Mouse (Mus musculus): ENCODE measurements around the gene Ermn. TPM values are rescaled to one million over a fixed set of nuclear protein-coding genes. Genes with fewer than 3 reads are reported as not detected.
A peak's percentile ranks its signal among the peaks of the same experiment; 100 is the strongest.

The Ermn gene
- polyA plus RNA-seq (2016; fragmentation: Nextera tagmentation; extraction: Ambion mirVana) = 0.04 and 0.18 TPM in 2 replicates

GRCm38 (mm10) chr2:58052821-58053581, at the start of gene Ermn:
Ermn (minus strand) TSS chr2:58052864.
- H3K36me3 ChIP-seq = no peaks in the 10 kb centered on the region
- no peak within 1 kb of the TSS for H3K27ac ChIP-seq
- H3K9me3 ChIP-seq = no peaks in the 10 kb centered on the region
- DNase-seq (ENCODE audit: low spot score) = peak; percentile 4
- WGBS = 23% methylated on average over 7 of the region's 7 CpGs
- no peak within 1 kb of the TSS for H3K4me3 ChIP-seq
- H3K27me3 ChIP-seq (ENCODE audit: insufficient read depth, poor library complexity, severe bottlenecking) = peaks cover 19% of the 10 kb centered on the region
- peaks cover 9% of the 10 kb centered on the region; the same call in 1 of the 2 replicates for H3K4me1 ChIP-seq (replicated peaks)

GRCm38 (mm10) chr2:58094818-58095217, 42.2 kb upstream of the Ermn start:
- WGBS = 75% methylated on average over 1 of the region's 1 CpGs
- H3K27ac ChIP-seq = no peak overlapping the region
- H3K4me1 ChIP-seq (replicated peaks) = no peaks in the 10 kb centered on the region
- no peaks in the 10 kb centered on the region for H3K9me3 ChIP-seq
- no peak overlapping the region for H3K4me3 ChIP-seq
- H3K36me3 ChIP-seq = no peaks in the 10 kb centered on the region
- no peak for DNase-seq (ENCODE audit: low spot score)
- no peaks in the 10 kb centered on the region for H3K27me3 ChIP-seq (ENCODE audit: insufficient read depth, poor library complexity, severe bottlenecking)

DNA sequence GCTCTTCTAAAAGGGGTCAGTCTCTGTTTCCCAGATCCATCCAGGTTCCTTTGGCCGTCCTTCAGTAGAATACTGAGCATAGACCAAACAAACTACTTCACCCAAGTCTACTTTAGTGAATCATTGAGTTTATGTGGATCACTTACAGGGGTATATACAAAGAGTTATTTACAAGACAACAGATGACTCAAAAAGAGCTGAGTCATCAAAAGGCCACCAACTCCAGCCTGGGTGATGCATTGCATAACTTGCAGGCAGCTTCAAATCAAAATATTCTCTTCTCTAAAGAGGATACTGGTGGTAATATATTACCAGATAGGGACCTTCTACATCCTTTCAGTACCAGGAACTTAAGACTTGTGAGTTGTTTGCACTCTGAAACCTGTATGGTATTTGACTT, 33.8 kb upstream of the Ermn start:
- Histone ChIP-seq H3K27ac (no peak overlapping the region), H3K36me3 (no peaks in the 10 kb centered on the region), H3K4me1 (replicated peaks) (no peaks in the 10 kb centered on the region), H3K27me3 (ENCODE audit: insufficient read depth, poor library complexity, severe bottlenecking) (no peaks in the 10 kb centered on the region), H3K9me3 (no peaks in the 10 kb centered on the region), H3K4me3 (no peak overlapping the region)
- DNase-seq (ENCODE audit: low spot score) = no peak
- WGBS = 86% methylated on average over 1 of the region's 1 CpGs

GRCm38 (mm10) chr2:58079849-58080248, 27.2 kb upstream of the Ermn start:
- H3K36me3 ChIP-seq = no peaks in the 10 kb centered on the region
- H3K27me3 ChIP-seq (ENCODE audit: insufficient read depth, poor library complexity, severe bottlenecking) = no peaks in the 10 kb centered on the region
- no peaks in the 10 kb centered on the region for H3K4me1 ChIP-seq (replicated peaks)
- no peak for DNase-seq (ENCODE audit: low spot score)
- WGBS = 73% methylated on average over 1 of the region's 1 CpGs
- H3K9me3 ChIP-seq = no peaks in the 10 kb centered on the region
- H3K4me3 ChIP-seq = no peak overlapping the region
- no peak overlapping the region for H3K27ac ChIP-seq

DNA sequence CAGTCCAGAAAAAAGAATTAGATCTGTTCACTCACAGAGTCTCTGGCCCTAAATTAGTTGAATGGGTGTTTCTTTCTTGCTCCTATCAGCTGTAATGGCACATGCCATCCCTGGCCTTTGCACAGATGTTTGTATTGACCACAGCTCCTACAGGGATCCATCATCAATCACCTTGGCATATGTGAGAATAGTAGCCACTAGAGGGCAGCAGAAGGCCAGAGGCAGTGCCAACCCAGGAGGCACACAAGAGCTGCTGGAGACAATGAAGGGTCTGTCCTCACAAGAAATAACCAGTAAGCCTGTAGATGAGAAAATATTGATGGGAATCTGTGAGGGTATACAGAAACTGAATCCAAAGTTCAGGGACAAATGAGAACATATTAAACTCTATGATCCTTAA, 2.7 kb upstream of the Ermn start:
- no peak overlapping the region for H3K27ac ChIP-seq
- H3K4me1 ChIP-seq (replicated peaks) = peaks cover 9% of the 10 kb centered on the region; the same call in 1 of the 2 replicates
- H3K9me3 ChIP-seq = no peaks in the 10 kb centered on the region
- H3K4me3 ChIP-seq = no peak overlapping the region
- peaks cover 17% of the 10 kb centered on the region for H3K27me3 ChIP-seq (ENCODE audit: insufficient read depth, poor library complexity, severe bottlenecking)
- H3K36me3 ChIP-seq = no peaks in the 10 kb centered on the region
- peak; percentile 64 for DNase-seq (ENCODE audit: low spot score)

DNA sequence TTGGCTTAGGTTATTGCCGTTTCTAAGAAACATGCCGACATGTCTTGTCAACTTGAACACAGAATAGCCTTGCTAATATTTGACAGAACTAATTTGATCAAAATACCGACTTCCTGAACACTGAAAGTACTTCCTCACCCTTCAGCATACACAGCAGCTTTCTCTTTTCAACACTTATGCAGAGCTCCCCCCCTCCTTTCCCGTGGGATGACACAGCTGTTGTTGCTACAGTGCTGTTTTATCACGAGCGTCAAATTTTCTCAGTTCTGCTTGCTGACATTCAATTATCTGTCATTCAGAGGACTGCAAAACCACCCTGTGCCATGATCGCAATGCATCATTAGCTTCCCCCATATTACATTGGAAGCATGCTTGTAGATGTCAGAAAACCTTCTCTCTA, 10.8 kb downstream of the Ermn start:
- Histone ChIP-seq H3K4me1 (replicated peaks) (no peaks in the 10 kb centered on the region), H3K4me3 (no peak overlapping the region), H3K27me3 (ENCODE audit: insufficient read depth, poor library complexity, severe bottlenecking) (no peaks in the 10 kb centered on the region), H3K36me3 (no peaks in the 10 kb centered on the region), H3K27ac (no peak overlapping the region), H3K9me3 (no peaks in the 10 kb centered on the region)
- 80% methylated on average over 7 of the region's 7 CpGs for WGBS
- DNase-seq (ENCODE audit: low spot score) = no peak

GRCm38 (mm10) chr2:58036926-58037325, 15.7 kb downstream of the Ermn start:
- Histone ChIP-seq H3K4me3 (no peak overlapping the region), H3K9me3 (no peaks in the 10 kb centered on the region), H3K4me1 (replicated peaks) (no peaks in the 10 kb centered on the region), H3K27me3 (ENCODE audit: insufficient read depth, poor library complexity, severe bottlenecking) (no peaks in the 10 kb centered on the region), H3K27ac (no peak overlapping the region), H3K36me3 (no peaks in the 10 kb centered on the region)
- 88% methylated on average over 2 of the region's 2 CpGs for WGBS
- no peak for DNase-seq (ENCODE audit: low spot score)

- Histone ChIP-seq H3K4me1 (replicated peaks) (no peaks in the 10 kb centered on the region), H3K36me3 (no peaks in the 10 kb centered on the region), H3K27ac (no peak overlapping the region), H3K4me3 (no peak overlapping the region), H3K27me3 (ENCODE audit: insufficient read depth, poor library complexity, severe bottlenecking) (no peaks in the 10 kb centered on the region), H3K9me3 (no peaks in the 10 kb centered on the region)
- WGBS = 83% methylated on average over 4 of the region's 4 CpGs
- DNase-seq (ENCODE audit: low spot score) = no peak
Observed at GRCm38 (mm10) chr2:58035635-58036034, 17.0 kb downstream of the Ermn start.

GRCm38 (mm10) chr2:58031431-58031830, 21.2 kb downstream of the Ermn start:
- Histone ChIP-seq H3K4me1 (replicated peaks) (no peaks in the 10 kb centered on the region), H3K9me3 (no peaks in the 10 kb centered on the region), H3K27me3 (ENCODE audit: insufficient read depth, poor library complexity, severe bottlenecking) (no peaks in the 10 kb centered on the region), H3K27ac (no peak overlapping the region), H3K36me3 (no peaks in the 10 kb centered on the region), H3K4me3 (no peak overlapping the region)
- DNase-seq (ENCODE audit: low spot score) = no peak
- WGBS = 93% methylated on average over 3 of the region's 3 CpGs

- WGBS = 31% methylated on average over 7 of the region's 7 CpGs
- no peak for DNase-seq (ENCODE audit: low spot score)
- no peaks in the 10 kb centered on the region for H3K4me1 ChIP-seq (replicated peaks)
Observed at GRCm38 (mm10) chr2:58029404-58029803, 23.3 kb downstream of the Ermn start.

DNA sequence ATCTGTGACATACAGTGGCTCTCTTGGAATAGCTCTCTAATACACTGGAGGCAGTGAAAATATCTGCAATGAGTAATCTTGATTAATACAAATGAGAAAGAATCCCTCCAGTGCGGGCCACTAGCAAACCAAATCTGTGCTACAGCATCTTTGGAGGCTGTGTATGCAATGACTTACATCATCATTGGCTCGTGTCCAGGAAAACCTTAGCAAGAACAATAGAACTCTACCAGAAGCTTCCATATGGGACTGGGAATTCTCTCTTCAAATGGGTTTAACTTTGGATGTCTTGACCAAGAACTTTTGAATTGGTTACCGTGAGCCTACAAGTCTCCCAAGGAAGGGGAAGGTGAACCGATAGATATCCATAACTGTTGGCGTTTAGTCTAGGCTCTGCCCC, 25.9 kb downstream of the Ermn start:
- H3K27me3 ChIP-seq (ENCODE audit: insufficient read depth, poor library complexity, severe bottlenecking) = no peaks in the 10 kb centered on the region
- H3K9me3 ChIP-seq = no peaks in the 10 kb centered on the region
- 92% methylated on average over 5 of the region's 5 CpGs for WGBS
- DNase-seq (ENCODE audit: low spot score) = no peak
- no peak overlapping the region for H3K4me3 ChIP-seq
- H3K36me3 ChIP-seq = no peaks in the 10 kb centered on the region
- H3K4me1 ChIP-seq (replicated peaks) = no peaks in the 10 kb centered on the region
- no peak overlapping the region for H3K27ac ChIP-seq

More at GRCm38 (mm10) chr2:58029404-58029803, 23.3 kb downstream of the Ermn start:
- Histone ChIP-seq H3K36me3 (no peaks in the 10 kb centered on the region), H3K27me3 (ENCODE audit: insufficient read depth, poor library complexity, severe bottlenecking) (no peaks in the 10 kb centered on the region), H3K9me3 (no peaks in the 10 kb centered on the region), H3K27ac (no peak overlapping the region), H3K4me3 (no peak overlapping the region)

- Histone ChIP-seq H3K36me3 (no peaks in the 10 kb centered on the region), H3K4me1 (replicated peaks) (no peaks in the 10 kb centered on the region), H3K9me3 (no peaks in the 10 kb centered on the region), H3K4me3 (no peak overlapping the region), H3K27ac (no peak overlapping the region), H3K27me3 (ENCODE audit: insufficient read depth, poor library complexity, severe bottlenecking) (no peaks in the 10 kb centered on the region)
- no peak for DNase-seq (ENCODE audit: low spot score)
- WGBS = 87% methylated on average over 6 of the region's 6 CpGs
Observed at GRCm38 (mm10) chr2:58023556-58023955, 29.1 kb downstream of the Ermn start.

DNA sequence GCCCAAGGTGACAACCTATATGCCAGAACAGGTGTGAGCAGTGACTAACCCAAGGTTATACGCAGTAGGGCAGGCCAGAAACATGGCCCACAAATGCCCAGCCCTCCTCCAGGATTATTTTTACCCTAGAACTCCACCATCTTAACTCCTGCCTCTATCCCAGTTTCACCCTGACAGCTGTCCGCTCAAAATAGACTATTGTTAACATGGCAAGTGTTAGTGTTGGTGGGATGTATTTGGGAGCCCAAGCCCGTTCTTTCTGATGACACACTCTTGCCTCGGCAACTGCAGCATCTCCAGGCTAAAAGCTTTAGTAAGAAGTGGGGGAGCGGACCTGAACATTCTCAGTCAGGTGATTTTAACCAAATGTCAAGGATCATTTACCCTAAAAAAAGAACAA, 45.6 kb downstream of the Ermn start:
- Histone ChIP-seq H3K27ac (no peak overlapping the region), H3K27me3 (ENCODE audit: insufficient read depth, poor library complexity, severe bottlenecking) (no peaks in the 10 kb centered on the region), H3K36me3 (no peaks in the 10 kb centered on the region), H3K4me3 (no peak overlapping the region), H3K9me3 (no peaks in the 10 kb centered on the region), H3K4me1 (replicated peaks) (no peaks in the 10 kb centered on the region)
- no peak for DNase-seq (ENCODE audit: low spot score)
- 92% methylated on average over 5 of the region's 5 CpGs for WGBS

DNA sequence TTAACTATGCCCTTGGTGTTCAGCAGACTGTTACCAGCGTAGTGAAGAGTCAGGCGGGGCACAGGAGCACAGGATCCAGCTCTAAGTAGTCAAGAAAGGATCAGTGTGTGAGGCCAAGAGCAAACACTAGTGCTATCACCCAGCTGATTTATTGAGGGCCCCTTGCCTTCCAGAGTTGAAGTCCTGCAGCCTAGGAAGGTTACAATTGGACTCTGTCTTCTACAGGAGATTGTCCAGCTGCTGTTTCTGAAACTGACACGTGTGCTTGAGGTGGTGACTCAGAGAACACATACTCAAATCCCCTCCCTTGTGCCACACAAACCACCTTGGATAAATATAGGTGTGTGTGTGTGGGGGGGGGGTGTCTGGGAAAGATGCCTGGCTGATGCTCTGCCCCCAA, 51.2 kb downstream of the Ermn start:
- Histone ChIP-seq H3K4me1 (replicated peaks) (no peaks in the 10 kb centered on the region), H3K27ac (no peak overlapping the region), H3K4me3 (no peak overlapping the region), H3K36me3 (no peaks in the 10 kb centered on the region), H3K9me3 (no peaks in the 10 kb centered on the region), H3K27me3 (ENCODE audit: insufficient read depth, poor library complexity, severe bottlenecking) (no peaks in the 10 kb centered on the region)
- 84% methylated on average over 3 of the region's 3 CpGs for WGBS
- no peak for DNase-seq (ENCODE audit: low spot score)
